Mouse (Mus musculus): ENCODE measurements at regions not wholly inside any gene's neighbourhood (a gene's known extent, or its start where the extent isn't known, plus 50 kb on each side); places are given as distances from the start of the nearest gene placed in this dataset.

- no peaks in the 10 kb centered on the region for H3K36me3 ChIP-seq (ENCODE audit: control insufficient read depth, insufficient read depth, low read length)
- WGBS = 61% methylated on average over 6 of the region's 6 CpGs
Measured at GRCm38 (mm10) chr10:61034056-61034455, 55.1 kb upstream of the Pcbd1 start.

GRCm38 (mm10) chr10:61028598-61028997 lies 60.5 kb upstream of the Pcbd1 start:
- no peaks in the 10 kb centered on the region for H3K79me2 ChIP-seq (ENCODE audit: control insufficient read depth, insufficient read depth, low read length)
- WGBS = 70% methylated on average over 5 of the region's 5 CpGs
- TF ChIP-seq POLR2A (IDR thresholded peaks at IDR 0.05; ENCODE audit: extremely low read depth, insufficient read depth, low read length) (no peak), CTCF (IDR thresholded peaks at IDR 0.05; ENCODE audit: low read depth, low read length) (no peak)
- H3K27ac ChIP-seq (replicated peaks; ENCODE audit: insufficient read depth, low read depth, low read length) = no peak overlapping the region
- no peaks in the 10 kb centered on the region for H3K36me3 ChIP-seq (ENCODE audit: control insufficient read depth, insufficient read depth, low read length)
- no peak for DNase-seq (ENCODE audit: extremely low read depth, low read depth, low spot score)
- H3K27me3 ChIP-seq (ENCODE audit: control insufficient read depth, insufficient read depth, low read length) = no peaks in the 10 kb centered on the region
- H3K4me1 ChIP-seq (ENCODE audit: control insufficient read depth, insufficient read depth, low read length) = no peaks in the 10 kb centered on the region
- H3K4me3 ChIP-seq (ENCODE audit: insufficient read depth, low read depth, low read length) = no peak overlapping the region
- no peak overlapping the region for H3K9ac ChIP-seq (ENCODE audit: low read depth, low read length)

More at GRCm38 (mm10) chr10:61034056-61034455, 55.1 kb upstream of the Pcbd1 start:
- Histone ChIP-seq H3K27ac (replicated peaks; ENCODE audit: insufficient read depth, low read depth, low read length) (no peak overlapping the region), H3K9ac (ENCODE audit: low read depth, low read length) (no peak overlapping the region), H3K79me2 (ENCODE audit: control insufficient read depth, insufficient read depth, low read length) (no peaks in the 10 kb centered on the region), H3K4me3 (ENCODE audit: insufficient read depth, low read depth, low read length) (no peak overlapping the region), H3K4me1 (ENCODE audit: control insufficient read depth, insufficient read depth, low read length) (no peaks in the 10 kb centered on the region), H3K27me3 (ENCODE audit: control insufficient read depth, insufficient read depth, low read length) (no peaks in the 10 kb centered on the region)
- DNase-seq (ENCODE audit: extremely low read depth, low read depth, low spot score) = no peak
- no peak for TF ChIP-seq POLR2A (IDR thresholded peaks at IDR 0.05; ENCODE audit: extremely low read depth, insufficient read depth, low read length)
- TF ChIP-seq CTCF (IDR thresholded peaks at IDR 0.05; ENCODE audit: low read depth, low read length) = no peak

- 70% methylated on average over 6 of the region's 6 CpGs for WGBS
- Histone ChIP-seq H3K27ac (replicated peaks; ENCODE audit: insufficient read depth, low read depth, low read length) (no peak overlapping the region), H3K27me3 (ENCODE audit: control insufficient read depth, insufficient read depth, low read length) (no peaks in the 10 kb centered on the region), H3K9ac (ENCODE audit: low read depth, low read length) (no peak overlapping the region), H3K79me2 (ENCODE audit: control insufficient read depth, insufficient read depth, low read length) (no peaks in the 10 kb centered on the region), H3K4me1 (ENCODE audit: control insufficient read depth, insufficient read depth, low read length) (no peaks in the 10 kb centered on the region), H3K36me3 (ENCODE audit: control insufficient read depth, insufficient read depth, low read length) (no peaks in the 10 kb centered on the region), H3K4me3 (ENCODE audit: insufficient read depth, low read depth, low read length) (no peak overlapping the region)
- TF ChIP-seq CTCF (IDR thresholded peaks at IDR 0.05; ENCODE audit: low read depth, low read length) (no peak), POLR2A (IDR thresholded peaks at IDR 0.05; ENCODE audit: extremely low read depth, insufficient read depth, low read length) (no peak)
- no peak for DNase-seq (ENCODE audit: extremely low read depth, low read depth, low spot score)
Measured at GRCm38 (mm10) chr10:61027215-61027614, 61.9 kb upstream of the Pcbd1 start.

- DNase-seq (ENCODE audit: extremely low read depth, low read depth, low spot score) = no peak
- H3K4me3 ChIP-seq (ENCODE audit: insufficient read depth, low read depth, low read length) = no peak overlapping the region
- H3K4me1 ChIP-seq (ENCODE audit: control insufficient read depth, insufficient read depth, low read length) = no peaks in the 10 kb centered on the region
- H3K36me3 ChIP-seq (ENCODE audit: control insufficient read depth, insufficient read depth, low read length) = no peaks in the 10 kb centered on the region
- H3K9ac ChIP-seq (ENCODE audit: low read depth, low read length) = no peak overlapping the region
- no peak overlapping the region for H3K27ac ChIP-seq (replicated peaks; ENCODE audit: insufficient read depth, low read depth, low read length)
- TF ChIP-seq CTCF (IDR thresholded peaks at IDR 0.05; ENCODE audit: low read depth, low read length) (no peak), POLR2A (IDR thresholded peaks at IDR 0.05; ENCODE audit: extremely low read depth, insufficient read depth, low read length) (no peak)
- no peaks in the 10 kb centered on the region for H3K79me2 ChIP-seq (ENCODE audit: control insufficient read depth, insufficient read depth, low read length)
- no peaks in the 10 kb centered on the region for H3K27me3 ChIP-seq (ENCODE audit: control insufficient read depth, insufficient read depth, low read length)
- WGBS = 72% methylated on average over 4 of the region's 4 CpGs
Measured at GRCm38 (mm10) chr10:61025061-61025460, 64.1 kb upstream of the Pcbd1 start.

- Histone ChIP-seq H3K79me2 (ENCODE audit: control insufficient read depth, insufficient read depth, low read length) (no peaks in the 10 kb centered on the region), H3K4me1 (ENCODE audit: control insufficient read depth, insufficient read depth, low read length) (no peaks in the 10 kb centered on the region), H3K36me3 (ENCODE audit: control insufficient read depth, insufficient read depth, low read length) (no peaks in the 10 kb centered on the region), H3K4me3 (ENCODE audit: insufficient read depth, low read depth, low read length) (no peak overlapping the region), H3K27me3 (ENCODE audit: control insufficient read depth, insufficient read depth, low read length) (no peaks in the 10 kb centered on the region), H3K9ac (ENCODE audit: low read depth, low read length) (no peak overlapping the region), H3K27ac (replicated peaks; ENCODE audit: insufficient read depth, low read depth, low read length) (no peak overlapping the region)
- TF ChIP-seq POLR2A (IDR thresholded peaks at IDR 0.05; ENCODE audit: extremely low read depth, insufficient read depth, low read length) = no peak
- TF ChIP-seq CTCF (IDR thresholded peaks at IDR 0.05; ENCODE audit: low read depth, low read length) = no peak
- 52% methylated on average over 3 of the region's 3 CpGs for WGBS
- DNase-seq (ENCODE audit: extremely low read depth, low read depth, low spot score) = no peak
Measured at GRCm38 (mm10) chr10:61024166-61024565, 65.0 kb upstream of the Pcbd1 start.

GRCm38 (mm10) chr10:61023431-61023830 lies 65.7 kb upstream of the Pcbd1 start:
- no peak for DNase-seq (ENCODE audit: extremely low read depth, low read depth, low spot score)

More at GRCm38 (mm10) chr10:61023431-61023830, 65.7 kb upstream of the Pcbd1 start:
- Histone ChIP-seq H3K4me1 (ENCODE audit: control insufficient read depth, insufficient read depth, low read length) (no peaks in the 10 kb centered on the region), H3K4me3 (ENCODE audit: insufficient read depth, low read depth, low read length) (no peak overlapping the region), H3K9ac (ENCODE audit: low read depth, low read length) (no peak overlapping the region), H3K79me2 (ENCODE audit: control insufficient read depth, insufficient read depth, low read length) (no peaks in the 10 kb centered on the region), H3K27me3 (ENCODE audit: control insufficient read depth, insufficient read depth, low read length) (no peaks in the 10 kb centered on the region), H3K36me3 (ENCODE audit: control insufficient read depth, insufficient read depth, low read length) (no peaks in the 10 kb centered on the region), H3K27ac (replicated peaks; ENCODE audit: insufficient read depth, low read depth, low read length) (no peak overlapping the region)
- TF ChIP-seq CTCF (IDR thresholded peaks at IDR 0.05; ENCODE audit: low read depth, low read length) = no peak
- no peak for TF ChIP-seq POLR2A (IDR thresholded peaks at IDR 0.05; ENCODE audit: extremely low read depth, insufficient read depth, low read length)
- WGBS = 25% methylated on average over 7 of the region's 7 CpGs
